Mouse (Mus musculus) liver, adult 2 months (tissue): Measurements from ENCODE around the gene Prph. TPM values are rescaled to one million over a fixed set of nuclear protein-coding genes. Genes with fewer than 3 reads are reported as not detected.

Experiments
- DNase-seq: peaks from one replicate; pipeline ENCODE4 v3.0.0-alpha.2; 2011; ENCODE audit warnings: low read depth, low spot score; ENCODE audit errors: extremely low read depth
- H3K27ac ChIP-seq: fragments of 200-500 bp; replicated peaks from 2 replicates; pipeline ENCODE4 v1.5.1; 2012; ENCODE audit warnings: low read depth, mild to moderate bottlenecking, control low read depth, inconsistent platforms, low read length; ENCODE audit not compliant: insufficient read depth
- H3K27me3 ChIP-seq: fragments of 200-500 bp; 2 replicates; pipeline ENCODE4 v1.6.1; 2012; ENCODE audit warnings: mild to moderate bottlenecking, moderate library complexity, low read length, inconsistent platforms; ENCODE audit not compliant: control insufficient read depth, insufficient read depth
- H3K36me3 ChIP-seq: fragments of 200-500 bp; 2 replicates; pipeline ENCODE4 v1.6.1; 2012; ENCODE audit warnings: low read length, inconsistent platforms; ENCODE audit not compliant: control insufficient read depth, insufficient read depth
- H3K4me1 ChIP-seq: fragments of 200-500 bp; 2 replicates; pipeline ENCODE4 v1.6.1; 2011; ENCODE audit warnings: low read length; ENCODE audit not compliant: control insufficient read depth, insufficient read depth
- H3K4me3 ChIP-seq: fragments of 200-500 bp; 2 replicates; pipeline ENCODE4 v1.5.1; 2011; ENCODE audit warnings: low read depth, mild to moderate bottlenecking, control low read depth, low read length, moderate library complexity; ENCODE audit not compliant: insufficient read depth
- H3K79me2 ChIP-seq: fragments of 200-500 bp; 2 replicates; pipeline ENCODE4 v1.6.1; 2012; ENCODE audit warnings: inconsistent platforms, mild to moderate bottlenecking, low read length, moderate library complexity; ENCODE audit not compliant: control insufficient read depth, insufficient read depth
- H3K9ac ChIP-seq: fragments of 200-500 bp; 2 replicates; pipeline ENCODE4 v1.6.1; 2012; ENCODE audit warnings: low read depth, mild to moderate bottlenecking, control low read depth, inconsistent platforms, low read length
- CTCF ChIP-seq: fragments of 200-500 bp; IDR thresholded peaks from 2 replicates; pipeline ENCODE4 v1.5.1; 2011; ENCODE audit warnings: low read depth, low read length, control low read depth
- POLR2A ChIP-seq: fragments of 200-500 bp; IDR thresholded peaks from 2 replicates; pipeline ENCODE4 v1.6.1; 2011; ENCODE audit warnings: low read length, control low read depth; ENCODE audit not compliant: insufficient read depth; ENCODE audit errors: extremely low read depth
- WGBS: fragments of 180-500 bp; shearing (Covaris S2); methylation state at CpG from one replicate; pipeline ENCODE4 v1.1.7; 2018; 5-methylcytosine and 5-hydroxymethylcytosine counted together
- polyA plus RNA-seq: library from polyadenylated mRNA; depleted of rRNA; stranded (reverse); fragments of >200 nt; gene quantifications from 2 replicates; pipeline ENCODE4 v1.2.3, GENCODE M21; 2012
- total RNA-seq: library from RNA; depleted of rRNA; stranded (reverse); fragments of >200 nt; gene quantifications from 2 replicates; pipeline ENCODE4 v1.2.3, GENCODE M21; 2014

Gene Prph
- total and polyA plus RNA-seq, 2 experiments: 0.09 TPM

DNA sequence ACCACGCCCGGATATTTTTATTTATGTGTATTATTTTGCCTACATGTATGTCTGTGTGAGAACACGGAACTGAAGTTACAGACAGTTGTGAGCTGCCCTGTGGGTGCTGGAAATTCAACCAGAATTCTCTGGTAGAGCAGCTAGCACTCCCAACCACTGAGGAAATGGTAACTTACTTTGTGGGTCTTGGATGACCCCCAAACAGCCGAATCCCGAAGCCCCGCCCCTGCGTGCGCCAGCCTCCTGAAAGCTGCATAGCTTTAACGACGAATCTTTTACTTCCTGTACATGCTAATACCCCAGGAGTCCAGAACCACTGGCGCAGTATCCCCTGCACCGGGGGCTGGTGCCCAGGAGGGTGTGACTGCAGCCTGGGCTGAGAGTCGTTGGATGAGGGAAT is 29.6 kb upstream of the Prph start:
- Histone ChIP-seq H3K27ac (no peak overlapping the region), H3K4me3 (no peak overlapping the region), H3K36me3 (no peaks in the 10 kb centered on the region), H3K79me2 (no peaks in the 10 kb centered on the region), H3K9ac (no peak overlapping the region), H3K4me1 (peaks cover 3% of the 10 kb centered on the region), H3K27me3 (no peaks in the 10 kb centered on the region)
- no peak for TF ChIP-seq CTCF
- no peak for TF ChIP-seq POLR2A
- DNase-seq: no peak
- WGBS: 76% methylated on average over 13 of the region's 13 CpGs

DNA sequence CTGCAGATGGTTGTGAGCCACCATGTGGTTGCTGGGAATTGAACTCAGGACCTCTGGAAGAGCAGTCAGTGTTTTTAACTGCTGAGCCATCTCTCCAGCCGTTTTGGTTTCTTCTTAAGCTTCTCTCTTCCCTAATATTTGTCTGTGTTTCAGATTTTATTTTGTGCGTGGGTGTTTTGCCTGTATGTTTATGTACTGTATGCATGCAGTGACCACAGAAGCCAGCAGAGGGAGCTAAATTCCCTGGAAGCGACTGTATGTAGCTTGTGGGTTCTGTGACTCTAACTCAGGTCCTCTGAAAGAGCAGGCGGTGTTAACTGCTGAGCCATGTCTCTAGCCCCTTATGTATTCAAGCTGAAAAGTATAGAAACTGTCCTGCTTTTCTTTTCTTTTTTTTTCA is 28.7 kb upstream of the Prph start:
- H3K27me3 ChIP-seq: no peaks in the 10 kb centered on the region
- H3K4me1 ChIP-seq: peaks cover 3% of the 10 kb centered on the region
- no peaks in the 10 kb centered on the region for H3K36me3 ChIP-seq
- H3K9ac ChIP-seq: no peak overlapping the region
- no peak overlapping the region for H3K27ac ChIP-seq
- 66% methylated on average over 4 of the region's 4 CpGs for WGBS
- TF ChIP-seq POLR2A (no peak), CTCF (peak; percentile 33; the same call in 1 of the 2 replicates)
- H3K4me3 ChIP-seq: no peak overlapping the region
- no peak for DNase-seq
- no peaks in the 10 kb centered on the region for H3K79me2 ChIP-seq

DNA sequence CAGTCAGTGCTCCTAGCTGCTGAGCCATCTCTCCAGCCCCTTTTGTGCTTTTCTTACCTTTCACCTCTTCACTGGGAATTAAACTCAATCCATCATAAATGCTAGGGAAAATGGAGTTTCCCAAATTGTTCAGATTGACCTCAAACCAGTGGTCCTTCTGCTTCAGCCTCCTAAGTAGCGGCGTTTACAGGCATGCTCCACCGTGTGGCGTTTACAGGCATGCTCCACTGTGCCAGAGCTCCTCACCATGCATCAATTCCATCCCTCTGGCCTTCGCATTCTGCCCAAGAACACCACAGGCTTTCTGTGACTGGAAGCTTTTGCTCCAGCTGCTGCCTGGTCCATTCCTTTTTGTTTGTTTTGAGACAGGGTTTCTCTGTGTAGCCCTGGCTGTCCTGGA is 27.9 kb upstream of the Prph start:
- peaks cover 5% of the 10 kb centered on the region for H3K4me1 ChIP-seq
- no peaks in the 10 kb centered on the region for H3K36me3 ChIP-seq
- 91% methylated on average over 5 of the region's 5 CpGs for WGBS
- H3K27me3 ChIP-seq: no peaks in the 10 kb centered on the region
- no peak overlapping the region for H3K9ac ChIP-seq
- no peak overlapping the region for H3K27ac ChIP-seq
- 0 out of 2 replicates have a peak, but pooled peaks cover 1% of the 10 kb centered on the region for H3K79me2 ChIP-seq
- no peak overlapping the region for H3K4me3 ChIP-seq
- DNase-seq: no peak
- TF ChIP-seq CTCF (no peak), POLR2A (no peak)

DNA sequence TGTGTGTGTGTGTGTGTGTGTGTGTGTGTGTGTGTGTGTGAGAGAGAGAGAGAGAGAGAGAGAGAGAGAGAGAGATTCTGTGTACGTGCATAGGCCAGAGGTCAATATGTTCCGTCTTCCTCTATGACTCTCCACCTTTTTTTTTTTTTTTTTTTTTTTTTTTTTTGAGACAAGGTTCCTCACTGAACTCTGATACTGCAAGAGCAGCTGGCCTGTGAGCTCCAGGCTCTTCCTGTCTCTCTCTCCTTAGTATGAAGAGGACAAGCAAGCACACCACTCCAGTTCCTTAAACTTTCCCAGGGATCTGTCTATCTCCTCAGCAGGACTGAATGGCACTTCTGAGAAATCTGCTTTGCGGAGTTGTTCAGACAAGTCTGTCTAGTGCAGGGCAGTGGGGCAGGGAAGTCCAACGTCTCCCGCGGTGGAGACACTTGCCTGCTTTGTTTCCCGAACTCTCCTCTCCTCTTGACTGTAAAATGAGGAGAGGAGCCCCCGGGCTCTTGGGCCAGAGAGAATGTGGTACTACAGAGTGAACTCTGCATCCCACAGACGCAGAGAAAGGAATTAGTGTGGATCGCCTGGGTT is 26.0 kb upstream of the Prph start:
- Histone ChIP-seq H3K79me2 (0 out of 2 replicates have a peak, but pooled peaks cover 5% of the 10 kb centered on the region), H3K9ac (no peak overlapping the region; the same call in 1 of the 2 replicates), H3K27ac (peak overlapping the region; percentile 91; the same call in 1 of the 2 replicates), H3K4me1 (peaks cover 21% of the 10 kb centered on the region), H3K4me3 (no peak overlapping the region), H3K27me3 (no peaks in the 10 kb centered on the region), H3K36me3 (no peaks in the 10 kb centered on the region)
- DNase-seq: peak; percentile 30
- TF ChIP-seq CTCF: no peak
- no peak for TF ChIP-seq POLR2A
- WGBS: 10% methylated on average over 10 of the region's 10 CpGs

DNA sequence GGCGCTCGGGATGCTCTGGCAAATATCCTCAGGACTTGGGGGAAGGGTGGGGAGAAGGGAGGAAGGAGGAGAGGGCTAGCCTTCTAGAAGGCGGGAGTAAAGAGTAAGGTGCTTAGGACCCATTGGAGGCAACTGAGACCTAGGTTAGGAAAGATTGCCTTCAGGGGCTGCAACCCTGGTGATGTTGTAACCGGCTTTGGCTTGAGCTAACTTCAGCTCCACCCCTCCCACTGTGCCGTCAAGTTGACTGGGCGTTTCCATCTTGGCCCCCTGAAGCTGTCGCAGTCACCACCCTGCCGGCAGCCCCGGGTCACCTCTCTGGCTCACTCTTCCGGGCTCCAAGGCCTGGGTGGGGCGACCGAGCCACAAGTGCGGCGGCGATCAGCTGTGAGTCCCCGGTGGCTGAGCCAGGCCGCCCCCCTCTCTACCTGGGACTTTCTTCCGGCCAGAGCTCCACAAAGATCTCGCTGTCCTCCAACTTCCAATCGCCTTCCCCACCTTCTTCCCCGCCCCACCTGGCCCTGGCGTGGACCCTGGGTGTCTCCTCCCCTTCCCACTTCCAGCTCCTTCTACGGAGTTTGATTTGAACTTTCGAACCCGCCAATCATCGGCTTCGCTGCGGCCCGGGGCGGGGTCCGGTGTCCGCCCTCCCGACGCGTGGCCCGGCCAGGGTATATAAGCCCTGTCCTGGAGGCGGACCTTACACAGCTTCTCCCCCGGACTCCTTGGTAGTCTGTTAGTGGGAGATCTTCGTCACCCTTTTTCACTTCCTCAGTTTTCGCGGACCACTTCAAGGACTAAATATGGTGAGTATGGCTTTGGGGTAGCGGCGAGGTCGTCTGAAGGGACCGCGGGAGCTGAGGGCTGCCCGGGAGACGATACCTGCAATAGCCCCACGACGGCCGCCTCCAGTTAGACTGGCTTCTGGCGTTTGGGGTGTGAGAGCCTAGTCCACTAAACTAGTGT is 25.1 kb upstream of the Prph start, which contains the start of gene Tuba1c:
Gene Tuba1c (plus strand): TSS at position 273 of the 966 bp plus-strand sequence.
- H3K4me3 ChIP-seq: peak within 1 kb of the TSS; percentile 82
- 0 out of 2 replicates have a peak, but pooled peaks cover 5% of the 10 kb centered on the region for H3K79me2 ChIP-seq
- under 1% methylated on average over 51 of the region's 52 CpGs for WGBS
- peaks cover 5% of the 10 kb centered on the region for H3K36me3 ChIP-seq
- peak; percentile 94 for DNase-seq
- peaks cover 27% of the 10 kb centered on the region for H3K4me1 ChIP-seq
- peak within 1 kb of the TSS; percentile 94 for H3K27ac ChIP-seq
- TF ChIP-seq CTCF (no peak), POLR2A (peak; percentile 85; the same call in 1 of the 2 replicates)
- H3K27me3 ChIP-seq: no peaks in the 10 kb centered on the region
- peak within 1 kb of the TSS; percentile 89 for H3K9ac ChIP-seq
